Comparison of ENCODE assay signal across 27 mouse cellular contexts in genomic region chr7:75802887-75803286, GRCm38 (mm10).
"Had no signal": no experiment of that assay in that cellular context is flagged by ENCODE, and none has a peak within 500 bp of the region (broad histone marks: within the 10 kb centered on the region; RNA-seq: fewer than 3 reads in every experiment).

No protein-coding gene starts in this region.

- H3K27me3 ChIP-seq: heart, embryonic 13.5 days; heart, embryonic 15.5 days; hindbrain, embryonic 12.5 days; kidney, embryonic 15.5 days; limb, embryonic 12.5 days; liver, embryonic 13.5 days; liver, embryonic 15.5 days had no signal

- DNase-seq: gastrocnemius, postnatal 25 days; heart, adult 2 months; heart, postnatal 14 days; heart, postnatal 36 days; kidney, adult 11 months; kidney, adult 2 months; kidney, adult 9 months; kidney, postnatal 25 days; kidney, postnatal 4 days; liver; liver, embryonic 13.5 days had no signal

- H3K36me3 ChIP-seq: heart, embryonic 13.5 days; heart, embryonic 15.5 days; hindbrain, embryonic 10.5 days; hindbrain, embryonic 12.5 days; kidney, embryonic 15.5 days; limb, embryonic 10.5 days; limb, embryonic 12.5 days; liver, embryonic 13.5 days; liver, embryonic 15.5 days had no signal

- H3K4me2 ChIP-seq: heart, embryonic 11.5 days; heart, embryonic 13.5 days; heart, embryonic 15.5 days; hindbrain, embryonic 12.5 days; hindbrain, embryonic 14.5 days; kidney, embryonic 15.5 days; limb, embryonic 12.5 days; liver, embryonic 11.5 days; liver, embryonic 13.5 days; liver, embryonic 15.5 days had no signal

- H3K9me3 ChIP-seq: heart, embryonic 13.5 days; heart, embryonic 15.5 days; hindbrain, embryonic 10.5 days; hindbrain, embryonic 12.5 days; kidney, embryonic 15.5 days; limb, embryonic 10.5 days; limb, embryonic 12.5 days; liver, embryonic 13.5 days; liver, embryonic 15.5 days had no signal

- H3K4me1 ChIP-seq: hindbrain, embryonic 12.5 days; limb, embryonic 12.5 days had no signal

- ATAC-seq: hindbrain, embryonic 16.5 days; intestine, embryonic 16.5 days had no signal

- H3K9ac ChIP-seq: heart, embryonic 13.5 days; heart, embryonic 15.5 days; hindbrain, embryonic 12.5 days; hindbrain, embryonic 14.5 days; kidney, embryonic 15.5 days; limb, embryonic 12.5 days; liver, embryonic 13.5 days; liver, embryonic 15.5 days had no signal

- H3K27ac ChIP-seq: heart, adult 2 months; heart, embryonic 13.5 days; heart, embryonic 15.5 days; hindbrain, embryonic 10.5 days; hindbrain, embryonic 12.5 days; hindbrain, embryonic 14.5 days; kidney, embryonic 15.5 days; kidney, postnatal 0 days; layer of hippocampus, adult 2 months; left cerebral cortex, adult 2 months; limb, embryonic 10.5 days; limb, embryonic 12.5 days; liver, embryonic 13.5 days; liver, embryonic 15.5 days had no signal

- H3K4me3 ChIP-seq: heart, adult 2 months; heart, embryonic 13.5 days; heart, embryonic 15.5 days; hindbrain, embryonic 10.5 days; hindbrain, embryonic 12.5 days; kidney, embryonic 15.5 days; layer of hippocampus, adult 2 months; left cerebral cortex, adult 2 months; limb, embryonic 10.5 days; limb, embryonic 12.5 days; liver, embryonic 13.5 days; liver, embryonic 15.5 days had no signal
